Mouse (Mus musculus): ENCODE data around the gene Slc25a25. TPM values are rescaled to one million over a fixed set of nuclear protein-coding genes. Genes with fewer than 3 reads are reported as not detected.
A peak's percentile ranks its signal among the peaks of the same experiment; 100 is the strongest.

Gene Slc25a25
- total RNA-seq, 2 experiments from 2014 or later = 48.8 to 55.3 TPM

DNA sequence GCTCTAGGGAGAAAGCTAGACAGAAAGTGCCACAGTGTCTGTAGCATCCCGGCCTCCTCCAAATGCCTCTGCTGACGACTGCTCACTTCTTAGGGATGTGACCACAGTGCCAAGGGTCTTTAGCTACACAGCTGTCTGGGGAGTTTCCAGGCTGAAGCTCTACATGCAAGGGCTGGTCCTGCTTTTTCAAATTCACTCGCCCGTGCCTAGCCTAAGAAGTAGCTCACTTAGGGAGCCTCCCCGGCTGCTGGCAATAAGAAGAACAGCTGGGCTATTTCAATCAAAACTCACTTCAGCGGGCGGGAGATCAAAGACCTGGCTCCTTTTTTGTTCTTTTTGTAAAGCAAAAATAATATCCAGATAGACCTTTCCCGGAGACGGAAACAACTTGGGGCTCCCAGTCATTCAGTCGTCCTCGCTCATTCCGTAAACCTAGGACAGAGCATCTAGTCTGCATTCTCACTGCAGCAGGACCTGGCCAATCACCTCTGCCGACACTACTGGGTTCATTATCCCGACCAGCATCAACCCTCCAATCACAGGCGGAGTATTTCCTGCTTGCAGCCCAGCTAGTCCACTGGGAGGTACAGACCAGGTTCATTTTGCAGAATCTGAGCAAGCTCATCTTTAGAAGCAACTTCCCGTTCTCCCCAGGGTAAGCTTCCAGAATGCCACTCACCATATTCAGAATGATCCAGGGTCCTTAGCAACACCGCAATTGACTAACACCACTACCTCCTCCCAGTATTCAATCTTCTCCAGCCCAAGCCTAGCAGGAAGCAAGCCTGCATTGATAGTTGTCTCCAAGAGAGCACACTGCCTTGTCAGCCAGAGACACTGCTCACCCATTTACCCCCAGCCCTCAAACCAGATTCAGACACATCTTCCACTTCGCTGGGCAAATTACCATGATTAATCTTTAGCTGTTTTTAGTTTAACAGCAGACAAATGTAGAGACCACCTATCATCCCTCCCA, 20.3 kb downstream of the Slc25a25 start:
- no peak for DNase-seq (ENCODE audit: low spot score in 2 of 2)

GRCm38 (mm10) chr2:32429215-32429891, 21.9 kb downstream of the Slc25a25 start:
- no peak for DNase-seq (ENCODE audit: low spot score in 2 of 2)

GRCm38 (mm10) chr2:32428262-32428722, 23.0 kb downstream of the Slc25a25 start:
- no peak for DNase-seq (ENCODE audit: low spot score in 2 of 2)

DNA sequence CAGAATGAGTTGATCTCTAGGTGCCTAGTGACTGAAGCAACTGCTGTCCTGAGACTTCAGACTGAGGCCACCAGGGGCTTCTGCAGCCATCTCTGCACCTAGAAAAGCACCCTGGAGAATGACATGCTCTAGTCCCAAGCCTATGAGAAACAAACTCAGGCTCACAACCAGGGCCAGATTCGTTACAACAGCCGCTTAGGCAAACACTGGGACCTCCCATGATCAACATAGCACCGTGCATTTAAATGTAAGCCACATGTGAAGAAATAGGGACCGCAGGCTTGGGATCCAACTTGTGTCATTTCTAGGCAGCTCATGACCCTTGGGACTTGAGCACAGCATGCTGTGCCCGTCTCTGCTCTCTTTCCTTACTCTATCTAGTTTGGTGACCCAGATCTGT, 23.5 kb downstream of the Slc25a25 start:
- no peak for DNase-seq (ENCODE audit: low spot score in 2 of 2)

DNA sequence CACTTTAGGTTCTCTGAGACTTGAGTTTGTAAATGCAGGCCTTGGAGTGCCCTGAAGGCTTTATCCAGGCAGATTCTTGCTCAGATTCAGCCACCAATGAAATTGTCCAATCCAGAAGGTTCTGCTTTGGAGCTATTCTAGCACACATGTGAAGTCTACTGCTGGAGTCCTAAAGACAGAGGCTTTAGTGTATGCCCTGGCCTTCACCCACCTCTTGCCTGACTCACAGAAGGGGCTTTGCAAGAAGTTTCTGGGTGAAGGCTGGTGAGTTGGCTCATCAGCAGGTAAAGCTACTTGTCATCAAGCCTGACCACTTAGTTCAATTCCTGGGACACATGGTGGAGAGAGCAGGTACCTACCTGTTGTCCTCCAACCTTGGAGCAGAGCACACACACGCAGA, 25.1 kb downstream of the Slc25a25 start:
- no peak for DNase-seq (ENCODE audit: low spot score in 2 of 2)

DNA sequence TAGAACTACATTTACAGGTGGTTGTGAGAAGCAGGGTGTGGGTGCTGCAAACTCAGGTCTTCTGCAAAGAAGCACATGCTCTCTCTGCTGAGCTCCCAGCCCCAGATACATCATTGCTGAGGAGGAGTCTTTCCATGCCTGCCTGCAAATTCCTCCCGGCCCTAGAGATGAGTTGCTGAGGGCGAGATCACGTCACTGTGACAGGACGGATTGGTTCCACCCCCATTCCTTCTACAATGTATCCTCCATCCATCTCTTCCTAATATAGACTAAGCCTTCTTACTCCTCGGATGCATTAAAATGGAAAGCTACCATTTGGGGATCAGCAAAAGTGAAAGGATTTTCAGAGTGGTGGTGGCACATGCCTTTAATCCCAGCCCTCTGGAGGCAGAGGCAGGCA, 25.7 kb downstream of the Slc25a25 start:
- no peak for DNase-seq (ENCODE audit: low spot score in 2 of 2)

GRCm38 (mm10) chr2:32424796-32425195, 26.4 kb downstream of the Slc25a25 start:
- DNase-seq (ENCODE audit: low spot score in 2 of 2) = no peak

GRCm38 (mm10) chr2:32423481-32424331, 27.5 kb downstream of the Slc25a25 start:
- DNase-seq (ENCODE audit: low spot score in 2 of 2) = peak; percentile 60 to 70

DNA sequence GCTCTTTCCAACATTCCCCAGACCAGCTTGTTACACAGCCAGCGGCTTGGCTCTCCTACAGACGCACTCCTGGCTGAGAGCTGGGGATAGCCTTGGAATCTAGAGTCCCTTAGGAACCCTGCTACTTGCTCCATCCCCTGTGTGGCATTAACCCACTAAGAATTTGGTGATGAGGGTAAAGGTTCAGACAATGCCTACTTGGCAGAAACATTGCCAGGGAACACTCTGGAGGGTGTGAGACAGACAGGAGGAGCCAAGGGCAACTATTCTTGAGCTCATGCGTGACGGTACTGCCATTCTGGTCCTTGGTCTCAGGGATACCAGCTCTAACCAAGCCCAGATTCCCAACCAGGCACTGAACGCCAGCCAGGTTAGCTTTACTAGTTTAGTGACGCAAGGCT, 29.4 kb downstream of the Slc25a25 start:
- no peak for DNase-seq (ENCODE audit: low spot score in 2 of 2)

GRCm38 (mm10) chr2:32420647-32421046, 30.6 kb downstream of the Slc25a25 start:
- no peak for DNase-seq (ENCODE audit: low spot score in 2 of 2)

GRCm38 (mm10) chr2:32420066-32420608, 31.1 kb downstream of the Slc25a25 start:
- no peak for DNase-seq (ENCODE audit: low spot score in 2 of 2)

GRCm38 (mm10) chr2:32419359-32419758, 31.9 kb downstream of the Slc25a25 start:
- DNase-seq (ENCODE audit: low spot score in 2 of 2) = peak; percentile 59 to 60

DNA sequence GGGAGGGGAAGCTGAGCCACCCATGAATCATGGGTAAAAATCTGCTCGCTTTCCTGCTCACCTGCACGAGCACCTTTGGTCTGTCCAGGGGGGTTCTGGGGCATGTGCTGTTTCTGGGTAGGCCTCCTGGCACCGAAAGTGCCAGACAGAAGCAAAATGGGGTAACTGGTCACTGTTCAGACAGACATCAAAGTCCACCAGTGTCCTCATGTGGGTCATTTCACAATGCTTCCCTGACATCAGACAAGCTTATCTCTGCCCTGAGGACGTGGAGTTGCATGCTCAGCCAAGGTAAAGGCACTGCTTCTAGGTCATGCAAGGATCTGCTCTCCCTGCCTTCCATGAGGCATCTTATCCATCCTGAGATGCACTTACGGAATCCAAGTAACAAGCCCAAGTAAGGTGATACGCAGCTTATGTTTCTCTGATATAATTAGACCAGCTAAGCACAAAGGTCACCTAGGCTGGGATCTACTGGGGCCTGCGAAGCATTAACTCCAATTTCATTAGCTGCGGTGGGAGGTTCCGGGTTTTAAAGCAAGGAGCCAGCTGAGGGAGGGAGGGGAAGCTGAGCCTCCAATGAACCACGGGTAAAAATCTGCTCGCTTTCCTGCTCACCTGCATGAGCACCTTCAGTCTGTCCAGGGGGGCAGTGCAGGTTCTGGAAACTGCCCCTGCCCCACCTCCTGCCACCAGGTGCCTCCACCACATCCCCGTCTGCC, 32.7 kb downstream of the Slc25a25 start:
- no peak for DNase-seq (ENCODE audit: low spot score in 2 of 2)

DNA sequence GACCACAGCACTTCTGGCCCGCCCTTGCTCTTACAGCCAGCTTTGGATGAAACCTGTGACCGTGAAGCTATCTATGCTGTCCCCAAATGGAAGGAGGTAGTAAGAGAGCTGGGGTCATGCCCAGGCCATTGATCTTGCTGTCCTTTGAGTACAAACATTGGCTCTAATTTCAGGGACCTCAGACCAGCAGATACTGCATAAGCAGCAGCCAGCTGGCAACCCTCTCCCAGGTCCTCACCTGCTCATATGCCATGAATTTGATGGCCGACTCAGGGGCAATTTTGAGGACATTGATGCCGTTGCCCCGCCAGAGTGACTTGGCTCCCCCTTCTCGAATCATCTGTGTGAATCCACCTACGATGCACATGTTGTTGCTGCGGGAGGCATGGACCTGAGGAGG, 33.8 kb downstream of the Slc25a25 start:
- no peak for DNase-seq (ENCODE audit: low spot score in 2 of 2)

DNA sequence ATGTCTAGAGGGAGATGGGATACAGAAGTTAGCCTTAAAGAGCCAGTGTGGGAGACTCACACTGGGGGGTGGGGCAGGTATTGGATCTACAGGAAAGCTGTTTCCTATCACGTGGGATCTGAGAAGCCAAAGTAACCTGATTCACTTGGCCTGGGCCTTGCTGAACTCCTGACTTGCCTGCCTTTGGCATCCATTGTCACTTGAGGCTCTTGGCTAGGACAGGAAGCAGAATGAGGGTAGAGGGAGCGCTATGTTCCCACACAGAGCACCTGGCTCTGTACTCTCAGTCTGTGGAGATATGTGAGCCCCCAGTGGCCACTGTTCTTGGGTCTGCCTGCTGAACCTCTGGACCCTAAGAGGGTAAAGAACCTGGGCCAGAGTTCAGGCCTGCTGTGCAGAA, 34.7 kb downstream of the Slc25a25 start:
- DNase-seq (ENCODE audit: low spot score in 2 of 2) = no peak

GRCm38 (mm10) chr2:32415801-32416200, 35.4 kb downstream of the Slc25a25 start:
- DNase-seq (ENCODE audit: low spot score in 2 of 2) = no peak

GRCm38 (mm10) chr2:32413936-32414335, 37.3 kb downstream of the Slc25a25 start:
- no peak for DNase-seq (ENCODE audit: low spot score in 2 of 2)

DNA sequence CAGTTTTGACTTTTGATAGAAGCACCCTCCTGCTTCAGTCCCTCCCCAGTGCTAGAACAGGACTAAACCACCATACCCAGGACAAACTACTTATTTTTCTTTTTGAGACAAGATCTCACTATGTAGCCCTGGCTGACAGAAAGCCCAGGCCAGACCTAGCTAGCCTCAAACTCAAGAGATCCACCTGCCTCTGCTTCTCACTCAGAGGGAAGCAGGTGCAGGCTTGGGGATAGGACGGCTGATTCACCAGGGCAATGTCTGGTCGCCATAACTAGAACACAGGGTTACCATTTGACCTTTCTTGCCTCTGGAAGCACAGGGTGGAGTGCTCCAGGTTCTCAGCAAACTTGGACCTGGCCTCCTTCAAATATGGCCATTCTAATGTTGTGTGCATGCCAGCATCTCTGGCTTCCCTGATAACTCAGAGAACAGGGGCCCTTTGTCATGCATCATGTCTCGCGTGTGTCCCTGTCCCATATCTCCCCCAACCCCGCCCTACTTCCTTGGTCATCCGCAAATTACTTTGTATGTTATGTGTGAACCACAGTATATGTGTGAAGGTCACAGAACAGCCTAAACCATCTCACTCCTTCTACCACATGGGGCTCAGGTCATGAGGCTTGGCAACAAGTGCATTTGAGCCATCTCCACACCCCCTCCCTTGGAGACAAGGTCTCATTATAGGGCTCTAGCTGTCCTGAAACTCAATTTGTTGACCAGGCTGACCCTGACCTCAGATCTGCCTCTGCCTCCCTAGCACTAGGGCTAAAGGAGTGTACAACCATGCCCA, 38.3 kb downstream of the Slc25a25 start:
- no peak for DNase-seq (ENCODE audit: low spot score in 2 of 2)

DNA sequence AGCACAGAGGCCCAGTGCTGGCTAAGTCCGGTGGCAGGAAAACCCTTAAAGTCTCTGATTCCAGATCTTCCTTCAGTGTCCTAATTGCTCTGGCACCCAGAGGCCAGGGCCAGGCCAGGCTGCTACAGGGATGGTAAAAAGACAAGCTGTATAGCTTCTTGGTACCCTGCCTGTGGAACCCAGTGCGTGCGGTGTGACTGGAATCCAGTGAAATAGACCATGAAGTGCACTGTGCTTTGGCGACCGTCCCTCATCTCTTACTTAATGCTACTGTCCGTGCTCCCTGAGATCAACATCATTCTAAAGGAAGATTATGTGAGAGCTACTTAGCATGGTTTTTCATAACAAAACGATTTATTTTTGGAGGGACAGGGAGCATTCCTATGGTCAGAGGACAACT, 39.8 kb downstream of the Slc25a25 start:
- DNase-seq (ENCODE audit: low spot score in 2 of 2) = no peak
